In genomic region chr13:38437930-38438329, GRCm38 (mm10) we compare ENCODE assay signal across 9 mouse cellular contexts.
DNase-seq lines count a peak whose midpoint lies in the region; ATAC-seq lines count a peak whose summit lies in the region.
"Had no signal": no experiment of that assay in that cellular context is flagged by ENCODE, and none has a peak within 500 bp of the region (broad histone marks: within the 10 kb centered on the region; RNA-seq: fewer than 3 reads in every experiment).

No protein-coding gene starts in this region.

- H3K9ac ChIP-seq in forebrain, embryonic 14.5 days (ENCODE audit: low read length): no peak overlapping the region
- no peak overlapping the region for H3K9ac ChIP-seq in forebrain, embryonic 13.5 days

- no peak overlapping the region for H3K4me2 ChIP-seq in forebrain, embryonic 14.5 days (ENCODE audit: low read length)
- H3K4me2 ChIP-seq in forebrain, embryonic 13.5 days: no peak overlapping the region

- H3K27ac ChIP-seq in forebrain, embryonic 14.5 days (ENCODE audit: low read depth, low read length): no peak overlapping the region
- no peak overlapping the region for H3K27ac ChIP-seq in forebrain, embryonic 13.5 days

- H3K27me3 ChIP-seq in forebrain, embryonic 14.5 days (replicated peaks; ENCODE audit: control insufficient read depth, insufficient read depth, low read length): no peaks in the 10 kb centered on the region
- no peaks in the 10 kb centered on the region for H3K27me3 ChIP-seq in forebrain, embryonic 13.5 days

- ATAC-seq in forebrain, embryonic 14.5 days: no peak
- ATAC-seq in forebrain, embryonic 13.5 days: no peak
- no peak for ATAC-seq in frontal cortex, adult (ENCODE audit: low TSS enrichment)

- DNase-seq in forebrain, embryonic 14.5 days (ENCODE audit: low spot score): peak; percentile 13
- peak; percentile 25 for DNase-seq in ovary, postnatal 14 days (ENCODE audit: low spot score)
- no peak for DNase-seq in ovary, postnatal 10 days (ENCODE audit: low spot score)
- DNase-seq in c-Kit-positive CD71-negative TER-119-negative erythroid progenitor cells, embryonic 14.5 days (ENCODE audit: low read depth): peak; percentile 16
- DNase-seq in kidney, postnatal 4 days: peak; percentile 56 to 63
- DNase-seq in neural tube, embryonic 10.5 days (ENCODE audit: extremely low spot score, low spot score): no peak

- no peak overlapping the region for H3K4me3 ChIP-seq in forebrain, embryonic 14.5 days (ENCODE audit: low read depth, low read length)
- H3K4me3 ChIP-seq in forebrain, embryonic 13.5 days: no peak overlapping the region
- H3K4me3 ChIP-seq: myocyte had no signal

- no peaks in the 10 kb centered on the region for H3K36me3 ChIP-seq in forebrain, embryonic 14.5 days (ENCODE audit: control insufficient read depth, insufficient read depth, low read length)
- H3K36me3 ChIP-seq in forebrain, embryonic 13.5 days (ENCODE audit: poor library complexity, severe bottlenecking): no peaks in the 10 kb centered on the region

- H3K9me3 ChIP-seq in forebrain, embryonic 14.5 days (replicated peaks; ENCODE audit: control insufficient read depth, low read length): no peaks in the 10 kb centered on the region
- H3K9me3 ChIP-seq in forebrain, embryonic 13.5 days (replicated peaks): no peaks in the 10 kb centered on the region

- H3K4me1 ChIP-seq in forebrain, embryonic 14.5 days (ENCODE audit: control insufficient read depth, insufficient read depth, low read length): no peaks in the 10 kb centered on the region
- no peaks in the 10 kb centered on the region for H3K4me1 ChIP-seq in forebrain, embryonic 13.5 days

- 43% methylated on average over 5 of the region's 5 CpGs for WGBS in forebrain, embryonic 14.5 days
- WGBS in forebrain, embryonic 13.5 days: 36% methylated on average over 5 of the region's 5 CpGs

Comparison
In these comparisons a context has a peak if more than half of its experiments do, and no peak if none do; other contexts are left out.
1. DNase-seq: peak in forebrain, embryonic 14.5 days (single experiment), ovary, postnatal 14 days (single experiment), c-Kit-positive CD71-negative TER-119-negative erythroid progenitor cells, embryonic 14.5 days (single experiment) and kidney, postnatal 4 days (2 of 2); none in ovary, postnatal 10 days (single experiment) and neural tube, embryonic 10.5 days (single experiment).